Mouse (Mus musculus) retina, embryonic 14.5 days (tissue): ENCODE measurements at regions not wholly inside any gene's neighbourhood (a gene's known extent, or its start where the extent isn't known, plus 50 kb on each side); places are given as distances from the start of the nearest gene placed in this dataset.

ENCODE experiments used
- DNase-seq: peaks from one replicate; pipeline ENCODE4 v3.0.0-alpha.2; 2015; ENCODE audit warnings: low spot score

DNA sequence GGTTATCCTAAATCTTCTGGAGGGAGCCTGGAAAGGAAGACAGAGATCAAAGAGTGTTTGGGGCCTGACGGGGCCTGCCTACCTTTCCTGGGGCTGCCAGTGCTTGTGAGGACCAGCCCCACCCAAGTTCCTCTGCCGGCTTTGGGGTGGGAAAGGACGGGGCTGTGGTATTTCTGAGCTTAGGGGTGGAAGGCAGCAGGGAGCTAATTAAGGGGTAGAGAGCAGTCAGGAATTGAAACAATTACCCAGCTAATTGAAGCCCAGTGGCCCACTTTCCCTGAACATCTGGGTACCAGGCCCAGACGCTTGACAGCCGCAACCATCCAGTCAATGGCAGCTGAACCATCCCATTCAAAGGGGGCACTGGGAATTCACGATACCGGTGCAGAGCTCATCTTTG is 101.2 kb upstream of the Mycn start:
- peak; percentile 34 for DNase-seq

- DNase-seq, result no peak
Measured at GRCm38 (mm10) chr12:13035108-13035741, 93.5 kb upstream of the Mycn start.

DNA sequence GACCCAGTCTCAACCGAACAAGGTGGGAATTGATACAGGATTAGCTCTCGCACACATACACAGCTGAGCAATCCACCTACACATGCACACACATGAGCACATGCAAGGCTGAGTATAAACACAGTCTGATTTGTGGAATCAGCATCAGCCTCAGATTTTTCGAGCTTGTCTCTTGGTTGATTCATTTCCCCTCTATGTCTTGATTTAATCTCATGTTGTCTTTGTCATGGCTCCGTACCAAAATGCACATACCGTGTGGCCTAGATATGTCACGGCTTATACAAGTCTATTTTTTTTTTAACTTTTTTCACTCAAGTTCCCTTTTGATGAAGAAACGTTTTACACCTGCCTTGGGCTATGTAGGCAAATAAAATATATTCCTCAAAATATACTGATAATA is 88.6 kb upstream of the Mycn start:
- DNase-seq, result no peak

DNA sequence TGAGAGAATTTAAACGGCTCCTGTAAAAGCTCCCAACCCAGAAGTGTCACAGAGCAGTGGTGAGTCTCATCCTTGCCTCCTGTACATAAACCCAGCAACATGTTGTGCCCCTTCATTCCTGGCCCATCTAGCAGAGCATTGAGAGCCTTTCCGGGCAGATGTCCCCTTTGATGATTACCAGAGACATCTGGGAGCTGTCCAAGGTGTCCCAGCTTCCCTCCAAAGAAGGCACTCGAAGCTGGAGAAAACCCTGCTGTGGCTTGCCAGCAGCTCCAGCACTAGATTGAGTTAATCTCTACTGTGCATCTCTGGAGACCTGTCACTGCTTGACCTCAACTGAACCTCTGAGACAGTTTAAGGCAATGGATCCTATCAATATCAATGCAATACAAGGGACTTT is 86.4 kb upstream of the Mycn start:
- DNase-seq, result no peak

DNA sequence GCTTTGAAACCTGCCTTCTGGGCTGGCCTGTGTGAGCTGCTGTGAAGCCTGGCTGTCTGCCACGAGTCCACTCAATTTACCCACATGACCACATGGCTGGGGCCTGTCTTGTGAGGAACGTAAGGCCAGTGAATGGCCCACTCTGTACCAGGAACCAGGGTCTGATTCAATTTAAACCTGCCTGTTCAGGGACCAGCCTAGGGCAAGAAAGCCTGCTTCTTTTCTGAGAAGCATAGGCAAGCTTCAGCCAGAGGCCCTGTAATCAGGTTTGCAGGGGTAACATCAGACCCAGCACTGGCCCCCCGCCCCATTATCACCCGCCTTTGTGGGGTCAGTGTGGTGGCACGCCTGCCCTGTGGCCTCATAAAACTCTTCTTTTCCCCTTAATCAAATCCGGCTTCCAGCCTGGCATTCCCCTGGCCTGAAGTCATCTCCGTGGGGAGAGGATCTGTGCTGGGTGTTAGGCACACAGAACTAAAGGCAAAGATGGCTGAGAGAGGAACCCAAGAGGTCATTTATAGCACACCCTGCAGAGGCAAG is 84.4 kb upstream of the Mycn start:
- no peak for DNase-seq

DNA sequence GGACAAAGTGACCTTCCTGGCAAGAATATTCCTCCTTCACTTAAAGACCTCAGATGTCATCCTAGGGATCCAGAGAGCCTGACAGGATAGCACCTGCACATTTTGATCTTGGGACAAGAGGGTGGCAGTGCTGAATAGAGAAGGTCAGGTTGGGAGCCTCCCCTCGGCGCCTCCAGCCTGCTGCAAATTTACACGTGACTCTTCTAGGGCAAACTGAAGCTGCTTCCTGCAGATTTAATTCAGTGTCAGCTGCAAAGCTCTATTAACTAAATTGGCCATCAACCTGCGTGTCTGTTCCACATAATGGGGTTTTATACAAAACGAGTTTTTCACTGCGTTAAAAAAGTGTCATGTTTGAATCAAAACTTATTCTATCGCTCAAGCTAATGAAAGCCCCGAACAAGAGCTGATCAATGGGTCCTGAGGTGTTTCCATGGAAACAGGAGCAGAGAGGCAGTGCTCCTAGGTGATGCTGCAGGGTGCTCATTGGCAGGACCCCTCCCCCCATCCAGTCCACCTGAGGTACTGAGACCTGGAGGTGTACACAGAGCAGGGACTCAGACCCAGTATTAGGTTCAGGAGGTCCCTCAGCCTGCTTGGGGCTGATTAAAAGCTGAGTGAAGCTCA is 82.6 kb upstream of the Mycn start:
- DNase-seq, result peak; percentile 15

DNA sequence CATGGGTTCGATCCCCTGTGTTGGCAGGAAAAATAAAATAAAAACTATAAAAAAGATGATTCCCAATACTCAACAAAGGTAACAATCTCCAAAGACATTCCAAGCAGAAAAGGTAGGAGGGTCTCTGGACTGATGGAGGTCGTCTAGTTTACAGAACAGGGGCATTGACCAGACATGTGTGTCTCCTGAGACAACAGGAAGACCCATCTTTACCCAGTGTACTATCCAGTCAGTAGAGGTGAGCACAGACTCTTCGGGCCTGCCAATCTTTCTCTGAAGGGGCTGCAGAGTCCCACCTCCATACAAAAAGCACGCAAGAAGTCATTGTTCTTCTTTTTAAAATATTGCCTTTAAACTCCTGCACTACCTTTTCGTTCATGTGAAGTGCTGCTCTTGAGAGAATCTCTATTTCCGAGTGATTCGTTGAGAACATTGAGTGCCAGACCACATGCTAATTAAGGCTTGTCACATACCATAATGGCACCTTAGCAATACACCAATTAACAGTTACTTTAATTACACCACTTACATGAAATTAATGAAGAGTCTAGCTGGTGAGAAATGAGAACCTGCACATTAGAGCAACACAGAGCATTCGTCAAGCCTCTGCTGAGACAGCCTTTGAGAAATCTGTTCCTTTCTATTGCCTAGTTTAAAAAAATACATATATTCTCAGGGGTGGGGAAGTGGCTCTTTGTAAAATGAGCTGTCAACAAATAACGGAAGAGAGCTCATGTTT is 69.5 kb upstream of the Mycn start:
- DNase-seq, result no peak

- DNase-seq, result no peak
Measured at GRCm38 (mm10) chr12:13010405-13010804, 68.7 kb upstream of the Mycn start.

DNA sequence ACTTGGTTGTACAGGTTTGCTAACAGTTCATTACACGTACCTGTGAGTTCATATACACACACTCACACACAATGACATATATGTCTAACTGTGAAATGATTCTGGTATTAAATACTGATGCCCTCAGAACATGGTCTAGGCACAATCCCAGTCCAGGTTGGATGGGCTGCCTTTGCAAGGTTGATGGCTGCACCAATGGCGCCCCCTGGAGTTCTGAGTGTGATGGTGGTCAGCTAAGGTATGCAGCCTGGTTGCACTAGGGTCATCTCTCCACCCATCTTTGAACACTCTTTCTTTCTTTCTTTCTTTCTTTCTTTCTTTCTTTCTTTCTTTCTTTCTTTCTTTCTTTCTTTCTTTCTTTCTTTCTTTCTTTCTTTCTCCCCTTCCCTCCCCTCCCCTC is 67.8 kb upstream of the Mycn start:
- peak; percentile 33 for DNase-seq

DNA sequence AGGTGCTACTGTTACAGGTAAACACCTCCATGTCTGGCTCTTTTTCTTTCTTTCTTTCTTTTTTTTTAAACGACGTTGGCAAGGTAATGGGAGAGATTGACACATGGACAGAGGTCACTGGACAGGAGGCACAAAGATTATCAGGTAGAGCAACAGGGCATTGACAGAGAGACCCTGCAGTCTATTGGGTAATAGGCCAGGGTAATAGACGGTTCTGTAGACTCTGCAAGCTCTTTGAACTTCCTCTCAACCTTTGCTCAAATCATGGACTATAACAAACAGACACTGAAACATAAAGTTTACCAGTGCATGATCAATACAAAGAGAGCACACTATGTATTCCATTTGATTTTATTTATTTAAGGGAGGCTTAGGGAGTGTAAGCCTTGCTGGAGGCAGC is 61.0 kb upstream of the Mycn start:
- DNase-seq, result no peak

DNA sequence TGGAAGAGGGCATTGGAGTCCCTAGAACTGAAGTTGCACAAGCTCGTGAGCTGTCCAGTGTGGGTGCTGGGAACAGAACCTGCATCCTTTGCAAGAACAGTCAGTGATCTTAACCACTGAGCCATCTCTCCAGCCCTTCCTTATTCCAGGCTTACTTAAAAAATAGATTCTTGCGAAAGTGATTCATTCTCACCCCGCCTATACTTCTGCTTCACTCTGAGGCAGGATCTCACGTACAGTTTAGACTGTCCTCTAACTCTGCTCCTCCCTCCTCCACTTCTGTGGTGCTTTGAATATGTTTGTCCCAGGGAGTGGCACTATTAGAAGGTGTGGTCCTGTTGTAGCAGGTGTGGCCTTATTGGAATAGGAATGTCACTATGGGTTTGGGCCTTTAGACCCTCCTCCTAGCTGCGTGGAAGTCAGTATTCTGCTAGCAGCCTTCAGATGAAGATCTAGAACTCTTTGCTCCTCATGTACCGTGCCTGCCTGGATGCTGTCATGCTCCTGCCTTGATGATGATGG is 60.4 kb upstream of the Mycn start:
- no peak for DNase-seq

DNA sequence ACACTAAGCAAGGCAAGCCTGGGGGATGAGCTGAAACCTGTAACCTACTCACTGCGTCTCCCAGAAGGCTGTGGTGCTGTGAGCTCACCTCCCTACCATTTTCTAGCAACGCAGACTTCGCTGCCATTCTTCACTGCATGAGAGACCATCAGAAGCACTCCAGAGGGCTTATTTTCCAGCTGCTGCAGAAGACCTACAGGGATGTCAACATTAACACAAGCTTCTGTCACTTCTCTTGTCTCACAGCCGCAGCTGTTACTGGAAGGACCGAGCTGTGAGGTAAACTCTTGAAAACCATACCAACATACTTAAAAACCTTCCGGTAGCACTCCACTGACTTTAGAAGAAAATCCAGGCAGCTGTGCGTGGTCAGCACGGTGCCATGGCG is 54.3 kb upstream of the Mycn start:
- no peak for DNase-seq

GRCm38 (mm10) chr12:12995061-12995973 is 53.6 kb upstream of the Mycn start:
- DNase-seq, result peak; percentile 53

DNA sequence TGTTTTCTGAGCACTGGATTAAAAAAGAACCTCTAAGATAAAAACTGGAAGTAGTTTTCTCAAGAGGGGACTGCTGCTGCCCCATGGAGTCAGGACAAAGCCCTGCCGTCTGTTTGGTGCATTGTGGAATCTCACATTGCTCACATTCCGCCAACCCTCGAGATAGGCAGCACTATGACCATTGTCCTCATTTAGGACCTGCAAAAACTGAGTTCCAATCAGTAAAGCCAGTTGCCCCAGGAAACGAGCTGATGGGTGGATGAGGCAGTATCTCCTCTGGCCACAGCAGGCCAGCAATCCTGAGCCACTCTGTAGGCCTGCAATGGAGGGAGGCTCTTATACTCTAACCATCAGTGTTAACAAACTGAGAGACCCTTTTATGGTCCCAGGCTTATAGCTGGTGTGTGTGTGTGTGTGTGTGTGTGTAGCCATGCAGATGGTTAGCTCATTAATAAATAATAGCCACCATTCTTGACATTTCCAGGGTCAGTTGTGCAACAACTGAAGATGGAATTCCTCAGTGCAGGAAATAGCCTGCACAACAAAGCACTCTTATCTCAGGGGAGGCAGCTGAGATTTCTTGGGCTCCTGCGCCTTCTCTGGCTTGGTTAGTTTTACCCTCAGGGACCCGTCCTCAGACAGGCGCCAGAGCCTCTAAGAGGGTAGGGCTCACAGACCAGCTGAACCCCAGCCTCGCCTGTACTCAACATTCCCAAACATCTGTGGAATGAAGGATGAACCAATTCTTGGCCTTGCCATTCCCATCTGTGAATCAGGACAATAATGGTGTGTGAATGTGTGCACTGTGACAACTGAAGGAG is 52.4 kb upstream of the Mycn start:
- peak; percentile 41 for DNase-seq
